Mouse (Mus musculus) neutrophil, adult 5-6 weeks (primary cell): ENCODE results near the gene Tmem89. TPM values are rescaled to one million over a fixed set of nuclear protein-coding genes. Genes with fewer than 3 reads are reported as not detected.

Source experiments
- ATAC-seq: fragments of 151-379, 151-347 bp; 2 replicates; pipeline ENCODE4 v1.8.0; 2017; ENCODE audit warnings: mild to moderate bottlenecking, moderate TSS enrichment; ENCODE audit not compliant: insufficient number of reproducible peaks, poor library complexity, low FRiP score, severe bottlenecking; ENCODE audit errors: extremely low read depth
- total RNA-seq: library from RNA; stranded (forward); fragments of 200-1000 nt; gene quantifications from 2 replicates; pipeline ENCODE4 v1.2.3, GENCODE M21; 2017

Tmem89 gene
- not detected in 2 replicates for total RNA-seq

DNA sequence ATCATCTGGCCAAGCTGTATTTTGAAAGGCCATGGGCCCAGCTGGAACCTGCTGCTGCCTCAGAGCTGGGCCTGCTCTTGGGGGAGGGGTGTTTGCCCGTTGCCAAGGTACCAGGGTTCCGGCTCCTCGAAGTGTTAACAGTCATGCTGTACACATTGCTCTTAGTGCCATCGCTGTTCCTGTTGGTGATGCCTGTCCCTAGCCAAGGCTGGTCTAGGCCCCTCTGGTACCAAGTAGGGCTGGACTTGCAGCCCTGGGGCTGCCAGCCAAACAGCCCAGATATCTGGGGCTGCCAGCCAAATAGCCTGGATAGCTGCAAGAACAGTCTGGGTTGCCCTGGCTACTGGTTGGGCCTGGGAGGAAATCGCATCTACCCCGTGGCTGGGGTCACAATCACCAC is at the start of gene Tmem89:
Gene Tmem89, plus strand, starts transcription at position 129 of the 400 bp plus-strand sequence.
- ATAC-seq = no peak

DNA sequence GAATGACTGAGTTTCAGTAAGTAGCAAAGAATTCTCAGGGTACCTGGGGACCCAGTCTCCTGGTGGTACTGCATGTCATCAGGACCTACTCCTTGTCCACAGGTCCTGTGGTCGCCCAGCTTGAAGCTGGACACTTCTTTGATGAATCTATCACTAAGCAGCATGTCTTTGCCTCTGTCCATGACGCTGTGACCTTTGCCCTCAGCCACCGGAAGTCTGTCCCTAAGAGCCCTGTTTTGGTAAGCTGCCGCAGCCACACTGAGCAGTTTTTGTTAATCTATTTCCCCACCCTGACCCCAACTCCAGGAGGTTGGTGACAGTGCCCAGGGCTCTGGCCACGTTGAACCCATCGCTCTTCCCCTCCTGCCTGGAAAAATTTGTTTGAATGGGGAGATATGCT is 2.1 kb upstream of the Tmem89 start:
- no peak for ATAC-seq

DNA sequence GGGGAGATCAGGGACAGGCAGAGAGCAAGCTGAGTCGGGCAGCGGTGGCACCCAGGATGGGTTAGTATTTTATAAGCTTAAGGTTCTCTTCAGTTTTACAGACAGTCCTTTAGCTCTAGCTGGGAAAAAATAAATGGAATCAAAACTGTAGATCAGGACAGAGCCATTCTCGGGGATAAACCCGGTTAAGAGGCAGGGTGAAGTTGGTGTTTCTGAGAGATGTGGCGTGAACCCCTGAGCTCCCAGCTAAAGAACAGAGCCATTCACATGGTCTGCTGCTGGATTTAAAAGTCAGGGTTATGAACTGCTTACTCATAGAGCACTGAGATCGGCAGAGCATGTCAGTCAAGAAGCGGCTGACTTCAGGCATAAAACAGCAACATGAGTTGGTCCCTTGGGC is 1.3 kb upstream of the Tmem89 start:
- no peak for ATAC-seq

DNA sequence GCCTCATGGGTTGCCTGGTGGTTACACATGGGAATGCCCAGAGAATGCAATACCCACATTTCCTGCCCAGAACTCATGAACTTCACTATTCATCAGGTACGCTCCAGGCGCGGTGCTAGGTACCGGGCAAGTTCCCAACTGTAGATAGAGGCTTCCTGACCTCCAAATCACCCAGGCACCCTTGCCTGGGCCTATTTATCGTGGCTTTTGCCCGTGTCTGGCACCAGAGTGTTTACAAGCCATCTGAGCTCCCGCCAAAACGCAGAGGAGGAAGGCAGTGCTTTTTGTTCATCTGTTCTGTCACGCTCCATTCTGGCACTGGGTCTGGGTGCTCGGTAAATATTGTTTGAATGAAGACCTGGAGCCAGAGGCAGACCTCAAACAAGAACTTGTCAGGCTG is 798 bp upstream of the Tmem89 start:
- no peak for ATAC-seq

DNA sequence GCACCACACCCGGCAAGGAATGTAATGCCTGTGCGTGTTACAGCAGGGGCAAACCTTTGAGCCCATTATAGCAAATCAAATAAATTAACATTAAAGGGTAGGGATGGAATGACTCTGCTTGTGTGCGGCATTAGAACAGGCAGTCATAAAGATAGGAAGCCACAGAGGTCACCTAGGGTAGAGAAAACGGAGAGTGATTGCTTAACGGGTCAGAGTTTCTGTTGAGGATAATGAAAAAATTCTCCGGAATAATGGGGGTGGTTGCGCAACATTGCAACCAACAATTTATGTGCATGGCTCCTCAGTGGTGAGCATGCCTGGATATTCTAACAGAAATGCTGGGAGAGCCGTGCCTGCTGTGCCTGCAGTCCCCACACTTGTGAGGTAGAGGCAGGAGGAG is 11.5 kb downstream of the Tmem89 start:
- ATAC-seq = no peak

DNA sequence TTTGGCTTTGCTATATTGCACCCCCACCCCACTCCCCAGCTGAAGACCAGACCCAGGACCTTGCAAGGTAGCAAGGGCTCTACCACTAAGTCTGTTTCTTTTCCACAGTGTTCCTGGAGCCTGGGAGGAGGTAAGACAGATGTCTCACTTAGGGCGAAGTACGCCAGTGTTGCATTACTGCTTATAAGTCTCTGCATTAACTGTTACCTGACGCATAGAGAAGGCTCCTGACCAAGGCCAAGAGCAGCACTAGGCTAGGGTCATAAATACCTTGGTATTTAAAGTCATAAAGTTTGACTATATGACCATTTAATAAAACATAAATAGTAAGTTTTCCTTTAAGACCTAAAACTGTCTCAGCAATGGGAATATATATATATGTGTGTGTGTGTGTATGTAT is 14.0 kb downstream of the Tmem89 start:
- ATAC-seq = no peak

DNA sequence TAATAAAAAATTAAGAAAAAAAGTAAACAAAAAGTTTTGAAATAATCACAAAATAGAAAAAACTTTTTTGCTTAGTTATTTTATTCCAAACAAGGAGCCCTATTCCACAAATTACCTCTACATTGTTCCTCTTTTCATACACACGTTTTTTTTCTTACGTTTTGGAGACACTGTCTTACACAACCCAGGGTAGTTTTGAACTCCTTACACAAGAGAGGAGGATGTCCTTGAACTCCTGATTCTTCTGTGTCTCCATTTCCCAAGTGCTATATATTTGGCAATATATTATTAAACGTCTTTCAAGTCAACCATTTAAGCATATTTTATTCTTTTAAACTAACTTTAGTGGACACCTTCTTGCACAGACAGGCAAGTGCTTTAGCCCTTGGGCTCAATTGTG is 21.6 kb downstream of the Tmem89 start:
- no peak for ATAC-seq

DNA sequence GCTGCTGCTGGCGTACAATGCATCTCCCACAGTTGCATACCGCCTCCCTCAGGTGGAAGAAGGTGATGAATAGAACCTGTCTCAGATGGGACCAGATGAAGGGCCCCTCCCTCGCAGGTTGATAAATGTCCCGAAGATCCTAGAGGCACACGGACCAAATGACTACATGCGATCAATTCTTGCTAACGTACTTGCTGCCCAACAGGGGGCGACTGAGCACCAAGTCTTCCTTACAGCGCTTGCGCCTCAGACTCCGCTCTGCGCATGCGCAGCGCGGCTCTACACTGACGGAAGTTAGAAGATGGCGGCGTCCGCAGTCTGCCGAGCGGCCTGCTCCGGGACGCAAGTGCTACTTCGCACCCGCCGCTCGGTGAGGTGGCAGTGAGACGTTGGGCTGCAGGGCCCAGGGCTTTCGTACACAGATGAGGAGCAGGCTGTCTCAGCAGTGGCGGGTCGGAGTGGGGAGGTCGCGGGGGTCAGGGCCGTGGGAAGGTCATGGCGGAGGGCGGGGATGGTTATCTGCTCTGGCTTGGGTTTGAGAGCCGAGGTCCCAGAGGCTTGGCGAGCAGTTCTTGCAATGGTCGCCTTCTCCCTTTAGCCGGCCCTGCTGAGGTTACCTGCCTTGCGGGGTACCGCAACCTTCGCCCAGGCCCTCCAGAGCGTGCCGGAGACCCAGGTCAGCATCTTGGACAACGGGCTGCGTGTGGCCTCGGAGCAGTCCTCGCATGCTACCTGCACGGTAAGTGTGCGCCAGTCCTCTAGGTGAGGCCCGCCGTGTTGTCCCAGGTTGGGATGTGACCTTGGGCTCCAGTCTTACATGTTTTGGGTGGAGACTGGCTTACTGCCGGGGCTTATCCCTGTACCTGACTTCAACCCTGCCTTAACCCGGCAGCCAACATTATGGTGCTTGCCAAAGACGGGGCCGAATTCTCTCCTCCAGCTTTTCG is 22.3 kb downstream of the Tmem89 start, which contains the start of gene Uqcrc1:
Gene Uqcrc1, plus strand, starts transcription at position 216 of the 947 bp plus-strand sequence.
- peak; percentile 96 for ATAC-seq

DNA sequence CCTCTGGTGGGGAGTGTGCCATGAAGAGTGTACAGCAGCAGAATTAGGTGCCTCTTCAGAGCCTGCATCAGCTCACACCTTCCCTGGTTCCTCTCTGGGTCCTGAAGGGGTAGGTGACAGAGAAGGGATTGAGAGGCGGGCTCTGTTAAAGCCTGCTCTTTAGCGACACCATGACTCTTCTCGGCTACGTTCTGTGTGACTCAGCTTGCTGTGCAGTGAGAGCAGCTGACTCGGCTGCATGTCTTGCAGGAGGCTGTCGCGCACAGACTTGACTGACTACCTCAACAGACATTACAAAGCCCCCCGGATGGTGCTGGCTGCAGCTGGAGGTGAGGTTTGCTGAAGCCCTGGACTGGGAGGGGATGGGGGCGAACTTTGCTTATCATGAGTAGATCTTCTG is 30.7 kb downstream of the Tmem89 start:
- ATAC-seq = no peak

DNA sequence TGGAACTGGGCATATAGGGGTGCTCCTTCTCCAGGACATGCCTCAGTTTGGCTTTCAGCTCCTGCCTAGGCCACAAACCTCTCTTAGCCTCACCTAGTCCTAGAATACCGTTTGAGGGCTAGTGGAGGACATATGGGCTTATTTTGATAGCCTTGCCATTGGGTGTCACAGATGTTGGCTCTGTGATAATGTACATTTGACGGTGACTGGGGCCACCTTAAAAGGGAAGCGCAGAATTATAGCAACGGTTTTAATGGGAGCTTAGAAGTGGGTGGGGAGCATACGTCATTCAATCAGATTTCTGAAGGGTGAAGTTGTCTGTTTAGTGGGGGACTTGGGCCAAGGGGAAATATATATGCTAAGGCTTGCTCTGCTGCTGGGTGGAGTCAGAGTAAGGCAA is 31.2 kb downstream of the Tmem89 start:
- ATAC-seq = no peak

DNA sequence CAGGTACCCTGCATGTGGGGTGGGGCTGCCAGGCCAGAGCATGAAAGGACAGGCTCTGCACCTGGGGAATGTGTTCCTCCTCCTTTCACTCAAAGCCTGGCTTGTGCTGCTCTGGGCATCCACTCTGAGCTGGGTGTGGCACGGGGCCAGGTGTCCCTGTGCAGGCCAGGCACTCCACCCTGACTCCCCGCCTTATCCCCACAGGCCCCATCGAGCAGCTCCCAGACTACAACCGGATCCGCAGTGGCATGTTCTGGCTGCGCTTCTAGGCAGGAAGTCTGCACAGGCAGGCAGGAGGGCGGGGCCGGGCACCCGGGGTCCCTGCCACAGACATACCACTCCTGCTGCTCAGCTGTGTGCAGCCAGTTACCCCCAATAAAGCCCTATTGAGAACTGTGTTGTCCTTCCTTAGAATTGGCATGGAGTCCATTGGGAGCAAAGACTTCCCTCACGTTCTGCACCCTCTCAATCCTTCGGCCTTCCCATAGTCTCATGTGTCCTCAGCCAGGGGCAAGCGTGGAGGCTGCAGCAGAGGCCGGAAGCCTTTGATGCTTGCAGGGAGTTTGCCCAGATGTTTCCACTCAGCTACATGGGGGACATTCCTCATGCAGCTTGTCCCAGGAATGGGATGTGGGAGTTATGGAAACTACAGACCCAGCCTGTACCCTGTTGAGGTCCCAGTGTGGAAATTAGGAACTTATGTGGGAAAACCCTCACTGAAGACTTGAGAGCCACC is 35.0 kb downstream of the Tmem89 start:
- no peak for ATAC-seq

DNA sequence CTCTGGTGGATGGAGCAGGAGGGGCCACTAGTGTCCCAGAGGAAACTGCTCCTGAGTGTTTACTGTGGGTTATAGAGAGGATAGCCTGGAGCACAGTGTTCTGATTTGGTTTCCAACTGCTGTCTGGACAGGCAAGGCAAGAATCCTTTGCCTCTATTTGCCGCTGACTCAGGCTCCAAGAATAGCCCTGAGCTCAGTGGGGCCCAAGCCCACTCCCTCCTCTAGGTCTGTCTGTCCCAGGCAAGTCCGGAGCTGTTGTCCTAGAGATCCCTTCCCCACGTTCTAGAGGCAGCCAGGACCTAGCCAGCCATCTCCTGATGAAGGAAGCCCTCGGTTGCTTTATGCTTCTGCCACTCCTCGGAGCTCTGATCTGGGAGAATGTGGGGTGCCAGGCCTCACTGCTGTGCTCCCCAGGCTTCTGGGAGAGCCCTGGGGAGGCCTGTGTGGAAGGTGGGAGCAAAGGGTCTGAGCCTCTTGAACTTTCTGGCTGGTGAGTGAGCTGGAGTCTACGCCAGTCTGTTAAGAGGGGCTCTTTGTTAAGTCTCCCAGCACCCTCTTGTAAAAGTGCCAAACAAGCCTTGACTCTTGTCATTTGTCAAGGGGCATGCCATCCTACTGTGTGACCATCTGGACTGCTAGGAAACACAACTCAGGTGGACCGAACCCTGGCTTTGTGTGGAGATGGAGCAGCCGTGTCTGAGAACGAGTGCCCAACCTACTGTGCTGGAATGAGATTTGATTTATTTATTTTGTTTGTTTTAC is 35.7 kb downstream of the Tmem89 start:
- ATAC-seq = no peak

DNA sequence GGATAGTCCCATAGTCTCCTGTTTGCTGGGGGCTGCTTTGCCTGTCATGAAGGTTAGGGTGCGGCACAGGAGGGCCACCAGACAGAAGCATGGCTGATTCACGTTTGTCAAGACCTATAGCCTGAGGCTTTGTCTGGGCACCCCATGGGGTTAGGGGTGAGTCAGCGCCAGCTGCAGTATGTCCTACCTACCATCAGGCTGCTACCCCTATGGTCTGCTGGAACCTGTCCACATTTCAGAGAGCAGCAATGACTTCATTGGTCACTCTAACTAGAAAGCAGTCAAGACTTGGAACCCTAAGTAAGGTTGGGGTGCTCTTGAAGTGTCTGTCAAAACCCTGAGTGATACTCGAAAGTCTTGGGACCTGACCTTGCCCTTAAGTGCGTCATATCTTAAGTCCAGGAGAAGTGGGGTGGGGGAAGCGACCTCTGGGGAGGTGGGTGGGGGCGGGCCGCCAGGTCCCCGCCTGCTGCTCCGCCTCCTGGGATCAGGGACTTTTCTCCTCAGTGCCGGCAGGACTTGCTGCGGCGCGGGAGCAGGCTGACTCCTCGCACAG is 38.7 kb downstream of the Tmem89 start, which contains the start of gene Col7a1:
Gene Col7a1, plus strand, starts transcription at position 506 of the 556 bp plus-strand sequence.
- no peak for ATAC-seq

DNA sequence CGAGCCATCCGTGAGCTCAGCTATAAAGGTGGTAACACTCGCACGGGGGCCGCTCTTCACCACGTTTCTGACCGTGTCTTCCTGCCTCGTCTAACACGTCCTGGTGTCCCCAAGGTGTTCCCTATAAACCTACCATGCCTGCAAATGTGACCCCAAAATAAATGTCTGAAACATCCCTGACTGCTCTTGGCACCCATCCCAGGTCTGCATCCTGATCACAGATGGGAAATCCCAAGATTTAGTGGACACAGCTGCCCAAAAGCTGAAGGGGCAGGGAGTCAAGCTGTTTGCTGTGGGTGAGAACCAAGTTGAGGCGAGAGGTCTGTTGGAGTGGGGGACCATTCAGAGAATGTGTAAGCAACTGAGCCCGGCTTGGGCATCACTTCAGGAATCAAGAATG is 40.8 kb downstream of the Tmem89 start:
- no peak for ATAC-seq

DNA sequence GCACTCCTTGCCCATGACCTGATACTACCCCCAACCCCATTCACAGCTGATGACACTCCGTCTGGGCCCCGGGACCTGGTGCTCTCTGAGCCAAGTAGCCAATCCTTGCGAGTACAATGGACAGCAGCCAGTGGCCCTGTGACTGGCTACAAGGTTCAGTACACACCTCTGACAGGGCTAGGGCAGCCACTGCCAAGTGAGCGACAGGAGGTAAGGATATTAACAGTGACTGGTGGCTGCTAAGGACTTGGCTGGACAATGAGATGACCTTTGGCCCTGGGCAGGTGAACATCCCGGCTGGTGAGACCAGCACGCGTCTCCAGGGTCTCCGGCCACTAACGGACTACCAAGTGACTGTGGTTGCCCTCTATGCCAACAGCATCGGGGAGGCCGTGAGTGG is 41.4 kb downstream of the Tmem89 start:
- no peak for ATAC-seq

DNA sequence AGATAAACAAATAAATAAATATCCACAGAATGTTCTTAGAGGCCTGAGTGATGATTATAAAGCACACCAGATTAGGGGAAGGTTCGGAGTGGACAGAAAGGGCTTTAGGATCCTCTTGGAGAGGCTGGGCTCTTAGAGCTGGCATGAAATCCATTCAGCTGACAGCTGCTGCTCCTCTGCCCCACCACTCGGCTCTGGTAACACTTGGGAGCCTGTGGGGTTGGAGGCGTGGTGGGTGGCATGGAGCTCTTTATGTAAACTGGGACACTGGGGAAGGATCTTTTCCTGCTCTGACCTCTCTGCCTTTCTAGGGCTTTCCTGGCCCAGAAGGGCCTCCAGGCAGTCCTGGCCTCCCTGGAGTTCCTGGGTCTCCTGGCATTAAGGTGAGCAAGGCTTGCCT is 49.2 kb downstream of the Tmem89 start:
- no peak for ATAC-seq

DNA sequence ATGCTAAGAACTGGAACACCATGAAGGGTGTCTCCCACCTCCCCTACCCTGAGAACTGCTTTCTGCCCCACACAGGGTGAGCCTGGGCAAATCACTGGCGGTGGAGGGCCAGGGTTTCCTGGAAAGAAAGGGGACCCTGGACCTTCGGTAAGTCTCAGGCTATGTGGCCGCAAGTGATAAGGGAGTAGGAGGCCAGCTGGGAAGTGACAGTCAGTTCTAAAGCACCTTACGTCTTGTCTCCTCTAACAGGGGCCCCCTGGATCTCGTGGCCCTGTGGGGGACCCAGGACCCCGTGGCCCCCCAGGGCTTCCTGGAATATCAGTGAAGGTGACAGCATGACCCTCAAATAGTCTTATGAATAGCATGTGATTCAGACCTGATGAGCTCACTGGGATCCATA is 49.9 kb downstream of the Tmem89 start:
- ATAC-seq = no peak
